Mouse (Mus musculus) adrenal gland, adult 18-20 months (tissue): ENCODE results near the gene Tdrd6. TPM values are rescaled to one million over a fixed set of nuclear protein-coding genes. Genes with fewer than 3 reads are reported as not detected.
A peak's percentile ranks its signal among the peaks of the same experiment; 100 is the strongest.

ENCODE experiments used
- DNase-seq, 2 experiments: peaks; one replicate each; pipeline ENCODE4 v3.0.0; 2021 to 2022; ENCODE audit warnings: low spot score in 2 of 2
- total RNA-seq, 2 experiments: library from RNA; stranded (reverse); gene quantifications; 1 replicate in 1 of 2; 2 replicates in 1 of 2; pipeline ENCODE4 v1.2.3; 2021

Tdrd6 gene
- total RNA-seq, 2 experiments from 2014 or later: not detected

DNA sequence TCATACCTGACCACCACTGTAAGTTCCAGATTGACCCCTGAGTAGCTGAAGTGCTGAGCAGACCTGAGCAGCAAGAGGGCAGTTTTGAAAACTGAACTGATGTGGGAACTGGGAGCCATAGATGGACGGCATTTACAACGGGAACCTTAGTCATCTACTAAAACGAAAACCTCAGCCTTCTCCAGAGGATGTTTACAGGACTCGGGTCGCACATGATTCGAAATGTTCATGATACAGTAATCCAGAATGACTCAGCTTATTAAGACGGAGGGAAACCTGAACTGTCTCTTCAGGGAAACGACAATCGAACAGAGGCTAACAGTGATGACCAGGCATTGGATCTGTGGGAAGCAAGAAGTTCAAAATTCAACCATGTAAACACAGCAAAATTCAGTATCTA, 10.9 kb downstream of the Tdrd6 start:
- no peak for DNase-seq

DNA sequence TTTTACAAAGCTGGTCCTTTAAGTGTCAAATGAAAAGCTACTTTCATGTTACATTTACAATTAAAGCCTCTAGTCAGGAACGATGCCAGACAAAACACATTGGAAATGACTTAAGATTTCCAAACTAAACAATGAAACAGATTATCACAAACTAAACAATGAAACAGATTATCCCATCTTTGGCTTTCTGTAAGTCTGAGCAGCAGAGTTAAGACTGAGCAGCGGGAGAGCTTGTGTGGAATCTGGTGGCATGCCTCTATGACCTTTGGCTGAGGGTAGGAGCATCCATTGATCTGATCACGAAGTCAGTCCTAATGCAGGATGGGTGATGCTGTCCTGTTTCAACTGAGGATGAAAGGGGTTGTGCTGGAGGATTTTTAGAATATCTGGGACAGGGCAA, 17.9 kb downstream of the Tdrd6 start:
- DNase-seq: no peak

DNA sequence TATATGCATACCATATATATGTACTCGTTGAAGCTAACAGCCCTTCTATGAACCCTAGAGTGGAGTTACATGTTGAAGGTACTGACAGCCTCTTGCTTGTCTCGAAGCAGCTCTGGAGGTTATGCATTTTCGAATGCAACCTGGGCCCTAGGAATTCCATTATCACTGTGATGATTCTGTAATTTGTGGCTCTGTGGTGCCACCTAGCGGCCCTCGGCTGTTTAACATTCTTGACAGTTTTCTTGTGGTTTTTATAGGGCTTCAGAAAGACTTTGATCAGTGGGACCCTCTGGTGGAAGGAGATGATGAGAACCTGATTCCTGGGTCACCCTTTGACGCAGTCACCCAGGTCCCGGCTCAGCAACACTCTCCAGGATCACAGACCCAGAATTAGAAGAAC, 18.5 kb downstream of the Tdrd6 start:
- DNase-seq: peak; percentile 16 to 44

DNA sequence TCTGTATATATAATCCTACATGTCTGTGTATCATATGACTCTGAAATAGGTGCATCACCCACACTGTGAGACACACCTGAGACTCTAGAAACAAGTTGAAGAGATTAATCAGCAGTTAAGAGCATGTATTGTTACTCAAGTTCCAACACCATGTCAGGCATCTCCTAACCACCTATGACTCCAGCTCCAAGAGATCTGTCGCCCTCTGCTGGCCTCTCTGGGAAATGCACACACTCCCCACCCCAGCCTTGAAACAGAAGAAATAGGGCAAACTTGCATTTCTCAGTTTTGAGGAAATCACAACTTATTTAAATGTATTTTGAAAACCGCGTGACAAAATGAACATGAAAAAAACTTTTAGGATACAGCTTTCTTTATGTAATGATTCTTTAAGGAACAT, 23.4 kb downstream of the Tdrd6 start:
- DNase-seq: peak; percentile 70 to 75

DNA sequence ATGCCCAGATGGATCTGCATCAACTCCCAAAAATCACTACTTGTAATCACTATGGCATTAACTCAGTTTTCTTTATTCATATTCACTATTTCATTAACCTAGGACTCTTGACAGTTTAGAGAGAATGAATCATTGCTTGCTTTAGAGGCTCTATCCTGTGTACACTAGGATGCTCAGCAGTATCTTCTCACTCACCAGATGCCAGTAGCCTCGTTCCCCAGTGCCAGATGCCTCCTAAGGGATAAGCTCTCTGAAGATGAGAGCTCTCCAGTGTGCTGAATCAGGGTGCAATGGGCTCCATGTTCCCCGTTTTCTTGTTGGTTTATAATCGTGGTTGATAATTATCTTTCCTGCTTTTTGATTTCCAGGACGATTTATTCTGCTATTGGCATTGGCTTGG, 31.4 kb downstream of the Tdrd6 start:
- DNase-seq: no peak

DNA sequence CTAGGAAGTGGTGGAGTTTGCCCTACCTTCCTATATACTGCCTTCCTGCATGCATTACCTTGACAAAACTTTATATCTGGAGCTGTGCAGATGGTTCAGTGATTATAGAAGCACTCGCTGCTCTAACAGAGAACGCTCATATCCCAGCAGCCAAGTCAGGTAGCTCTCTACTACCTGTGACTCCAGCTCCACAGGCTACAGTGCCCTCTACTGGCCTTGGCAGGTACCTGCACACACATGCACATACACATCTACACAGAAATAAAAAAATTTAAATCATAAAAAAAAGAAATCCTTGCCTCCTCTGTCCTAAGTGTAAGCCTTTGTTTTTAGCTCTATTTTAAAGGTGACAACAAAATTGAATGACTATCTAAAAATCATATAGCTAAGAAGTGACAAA, 32.4 kb downstream of the Tdrd6 start:
- DNase-seq: no peak

DNA sequence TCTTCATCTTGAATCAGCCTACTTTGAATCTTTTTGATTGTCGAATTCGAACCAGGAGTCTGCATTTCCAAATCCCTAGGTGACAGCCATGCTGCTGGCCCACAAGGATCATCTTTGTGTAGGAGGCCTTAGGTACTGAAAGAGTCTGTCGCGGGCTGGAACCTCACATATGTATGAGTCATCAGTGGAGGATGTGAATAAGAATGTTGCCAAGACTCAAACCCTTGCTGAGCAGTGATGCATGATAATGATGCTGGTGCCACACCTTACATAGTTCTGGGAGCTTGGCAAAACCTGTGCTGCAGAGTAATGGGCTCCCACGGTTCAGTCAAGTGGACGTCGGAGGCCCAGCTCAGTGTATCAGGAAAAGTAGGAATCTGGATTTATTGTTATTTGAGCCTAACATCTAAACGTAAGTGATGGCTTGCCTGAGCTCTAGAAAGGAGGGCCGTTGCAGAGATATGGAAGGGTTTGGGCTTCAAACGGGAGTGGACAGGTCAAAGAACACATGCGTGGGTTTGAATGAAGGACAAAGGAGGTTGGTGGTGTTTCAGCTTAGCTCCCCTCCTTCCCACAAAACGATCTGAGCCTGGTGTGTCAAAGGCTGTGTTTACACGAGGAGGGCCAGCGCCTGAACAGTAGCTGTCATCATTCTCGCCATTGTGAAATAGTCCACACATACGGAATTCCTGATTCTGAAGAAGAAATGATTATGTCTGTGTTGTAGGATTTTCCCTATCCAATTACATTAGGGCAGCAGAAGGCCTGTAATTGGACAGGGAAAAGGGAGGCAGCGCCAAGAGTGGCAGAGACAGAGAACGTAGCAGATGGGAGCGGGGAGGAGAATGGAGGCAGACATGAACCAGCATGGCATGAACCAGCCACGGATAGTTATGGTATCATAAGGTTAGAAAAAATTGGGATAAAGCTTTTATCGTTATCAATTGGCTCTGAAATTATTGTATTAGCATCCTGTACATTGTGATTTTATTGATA, 37.5 kb downstream of the Tdrd6 start:
- DNase-seq: no peak

DNA sequence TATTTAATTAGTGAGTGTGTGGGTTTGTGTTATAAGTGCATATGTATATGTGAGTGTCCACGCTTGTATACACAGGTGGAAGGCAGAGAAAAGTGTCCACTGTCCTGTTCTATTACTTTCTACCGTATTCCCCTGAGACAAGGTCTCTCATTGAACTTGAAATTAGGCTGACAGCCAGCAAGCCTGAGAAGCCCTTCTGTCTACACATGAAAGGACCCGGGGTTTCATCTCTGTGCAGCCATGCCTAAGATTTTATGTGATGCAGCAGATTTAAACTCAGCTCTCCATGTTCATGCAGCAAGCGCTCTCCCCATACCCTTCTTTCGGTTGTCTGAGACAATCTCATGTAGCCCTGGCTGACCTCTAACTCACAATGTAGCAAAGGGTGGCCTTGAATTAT, 39.6 kb downstream of the Tdrd6 start:
- DNase-seq: no peak

DNA sequence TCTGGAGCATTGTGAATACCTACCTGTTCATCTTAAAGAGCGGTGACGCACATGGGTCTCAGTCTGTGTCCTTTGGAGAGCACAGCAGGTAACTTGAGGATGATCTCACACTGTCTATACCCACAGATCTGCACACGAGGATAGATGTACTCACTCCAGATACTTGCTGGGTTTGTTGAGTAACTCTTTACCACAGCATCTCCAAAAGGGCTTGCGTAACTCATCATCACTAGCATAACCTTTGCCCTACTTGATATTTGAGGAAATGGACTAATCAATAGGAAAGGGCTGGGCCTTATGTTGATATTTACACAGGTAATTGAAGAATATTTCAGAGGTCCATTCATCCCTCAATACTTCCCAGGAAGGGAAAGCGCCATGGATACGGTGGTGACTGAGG, 40.3 kb downstream of the Tdrd6 start:
- DNase-seq: no peak

DNA sequence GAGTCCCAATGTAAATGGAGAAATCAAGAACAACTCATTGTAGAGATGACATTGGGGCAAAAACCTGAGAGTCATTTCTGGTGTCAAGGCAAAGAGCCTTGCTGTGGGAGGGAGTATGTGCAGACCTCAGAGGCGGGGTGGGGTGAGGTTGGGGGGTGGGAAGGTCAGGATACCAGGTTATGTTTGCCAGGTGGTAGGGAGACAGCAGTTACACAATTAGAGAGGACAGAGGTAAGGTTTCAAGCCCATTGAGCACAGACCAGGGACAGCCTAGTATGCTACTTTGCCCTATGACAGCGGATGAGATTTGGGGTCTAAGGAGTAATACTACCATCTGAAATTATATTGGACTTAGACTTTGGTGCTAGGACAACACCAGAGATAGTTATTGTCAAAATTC, 42.8 kb downstream of the Tdrd6 start:
- DNase-seq: no peak

DNA sequence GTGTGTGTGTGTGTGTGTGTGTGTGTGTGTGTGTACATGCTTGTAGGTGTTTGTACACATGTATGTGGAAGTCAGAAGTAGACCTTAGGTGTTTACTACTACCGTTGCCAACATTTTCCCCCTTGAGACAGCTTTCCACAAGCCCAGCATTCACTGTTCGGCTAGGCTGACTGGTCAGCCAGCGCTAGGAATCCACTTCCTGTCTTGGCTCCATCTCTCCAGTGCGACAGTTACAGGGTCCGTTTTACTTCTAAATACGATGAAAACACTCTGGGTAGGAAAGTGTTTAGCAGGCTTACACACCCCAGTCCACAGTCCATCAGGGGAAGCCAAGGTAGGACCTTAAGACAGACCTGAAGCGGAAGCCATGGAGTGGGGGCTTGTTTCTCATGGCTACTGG, 45.3 kb downstream of the Tdrd6 start:
- DNase-seq: no peak

DNA sequence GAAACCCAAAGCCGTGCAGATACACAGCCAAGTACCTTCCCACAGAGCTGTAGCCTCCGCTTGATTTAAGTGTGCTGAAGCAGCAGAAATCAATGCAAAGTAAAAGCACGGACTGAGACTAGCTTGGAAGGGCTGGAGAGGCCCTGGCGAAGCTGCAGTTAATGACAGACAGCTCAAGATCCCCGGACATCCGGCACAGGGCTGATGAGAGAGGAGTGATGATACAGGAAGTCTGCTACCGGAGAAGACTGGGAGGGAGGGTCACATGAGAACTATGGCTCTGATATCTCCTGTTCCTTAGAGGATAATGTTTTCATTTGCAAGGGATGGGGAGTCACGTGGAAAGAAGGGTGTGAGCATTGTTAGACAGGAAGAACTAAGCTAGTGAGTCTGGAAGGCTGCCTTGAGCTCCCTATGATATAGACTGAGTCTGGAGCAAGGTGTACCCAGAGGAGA, 49.1 kb downstream of the Tdrd6 start:
- peak in 1 of 2 experiments; percentile 20 for DNase-seq

DNA sequence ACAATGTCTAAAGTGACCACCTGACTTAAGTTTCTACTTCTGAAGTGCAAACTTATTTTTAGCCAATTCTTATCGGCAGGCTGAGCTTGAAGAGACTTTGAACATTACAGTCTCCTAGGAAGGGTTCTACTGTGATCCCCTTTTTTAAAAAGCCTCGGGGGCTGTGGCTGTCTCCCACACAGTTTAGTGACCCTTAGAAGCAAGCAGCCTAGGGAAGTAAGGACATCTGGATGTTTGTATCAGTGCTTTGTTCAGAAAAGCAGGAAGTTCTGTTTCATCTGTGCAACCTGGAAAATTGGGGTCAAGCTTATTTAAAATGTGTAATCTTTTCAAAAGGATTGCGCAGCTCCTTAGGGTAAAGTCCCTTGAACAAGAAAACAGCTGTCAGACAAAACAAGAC, 49.6 kb downstream of the Tdrd6 start:
- DNase-seq: no peak

DNA sequence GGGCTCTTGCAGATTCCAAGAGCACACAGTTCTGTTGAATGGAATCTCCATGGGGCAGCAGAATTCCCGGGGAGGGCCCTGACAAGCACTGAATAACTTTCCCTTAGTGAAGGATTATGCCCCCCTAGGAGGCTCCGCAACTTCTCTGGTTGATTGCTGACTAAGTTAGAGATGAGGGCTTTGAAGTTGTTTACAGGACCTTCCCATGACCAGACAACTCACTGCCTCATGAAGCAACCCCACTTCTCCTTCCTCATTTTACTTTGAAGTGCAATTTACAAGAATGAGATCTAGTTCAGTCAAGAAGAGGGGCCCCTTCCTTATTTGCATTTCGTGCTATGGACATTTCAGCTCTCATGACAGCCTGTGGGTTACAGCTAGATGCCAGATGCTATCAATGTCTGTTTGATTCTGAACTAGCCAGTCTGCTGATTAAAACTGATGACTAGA, 56.5 kb downstream of the Tdrd6 start:
- DNase-seq: no peak

DNA sequence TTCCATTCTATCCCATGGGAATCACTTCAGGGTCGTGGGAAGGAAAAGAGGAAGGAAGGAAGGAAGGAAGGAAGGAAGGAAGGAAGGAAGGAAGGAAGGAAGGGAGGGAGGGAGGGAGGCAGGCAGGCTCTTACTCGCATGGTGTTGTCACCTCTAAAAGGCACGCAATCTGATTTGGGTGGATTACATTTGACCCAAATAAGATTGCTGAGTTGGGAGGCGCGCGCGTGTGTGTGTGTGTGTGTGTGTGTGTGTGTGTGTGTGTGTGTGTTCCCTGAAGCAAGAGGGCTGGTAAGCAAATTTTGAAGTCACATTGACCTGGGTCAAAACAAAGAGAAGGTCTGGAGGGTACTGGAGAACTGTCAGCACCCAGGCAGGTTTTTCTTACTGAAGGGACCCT, 60.8 kb downstream of the Tdrd6 start:
- DNase-seq: no peak

DNA sequence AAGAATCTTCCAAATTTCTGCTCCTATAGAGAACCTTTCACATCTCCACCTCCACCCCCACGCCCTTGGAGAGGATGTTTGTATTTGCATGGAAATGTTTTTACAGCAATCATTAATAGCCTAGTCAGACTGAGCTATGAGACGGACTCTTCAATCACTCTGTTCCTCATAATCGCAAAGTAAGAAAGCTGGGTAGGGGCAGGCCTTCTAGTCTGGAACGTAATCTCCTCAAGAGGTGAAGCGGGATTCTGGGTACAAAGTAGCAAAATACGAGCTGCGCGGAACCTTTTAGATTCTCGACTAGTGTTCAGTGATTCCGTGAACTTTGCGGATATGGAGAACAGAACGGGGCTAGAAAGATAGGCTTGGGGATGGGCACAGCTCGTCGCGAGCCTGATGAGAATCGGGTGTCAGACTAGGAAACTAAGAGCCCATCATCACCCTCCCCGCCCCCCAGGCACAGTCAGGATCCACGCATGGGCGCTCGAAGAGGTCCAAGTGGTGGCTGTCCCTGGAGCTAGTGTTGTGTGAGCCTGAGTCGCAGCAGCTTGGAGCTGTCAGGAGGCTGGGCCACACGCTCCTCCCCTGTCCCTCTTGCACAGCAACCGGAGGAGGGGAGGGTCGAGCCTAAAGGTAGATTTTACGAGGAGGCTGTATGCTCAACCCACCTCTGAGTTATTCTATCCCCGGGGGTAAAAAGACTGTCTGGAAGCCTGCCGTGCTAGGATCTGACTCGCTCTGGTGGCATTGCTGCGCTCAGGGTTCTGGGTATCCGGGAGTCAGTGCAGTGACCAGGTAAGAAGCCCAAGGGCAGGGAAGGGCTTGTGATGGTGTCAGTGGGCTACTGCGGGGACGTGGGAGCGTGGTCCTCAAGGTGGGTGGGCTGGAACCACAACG, 61.9 kb downstream of the Tdrd6 start, which contains the start of gene Pla2g7:
Pla2g7 (plus strand) TSS at position 107 of the 897 bp plus-strand sequence.
- peak; percentile 7 to 27 for DNase-seq

DNA sequence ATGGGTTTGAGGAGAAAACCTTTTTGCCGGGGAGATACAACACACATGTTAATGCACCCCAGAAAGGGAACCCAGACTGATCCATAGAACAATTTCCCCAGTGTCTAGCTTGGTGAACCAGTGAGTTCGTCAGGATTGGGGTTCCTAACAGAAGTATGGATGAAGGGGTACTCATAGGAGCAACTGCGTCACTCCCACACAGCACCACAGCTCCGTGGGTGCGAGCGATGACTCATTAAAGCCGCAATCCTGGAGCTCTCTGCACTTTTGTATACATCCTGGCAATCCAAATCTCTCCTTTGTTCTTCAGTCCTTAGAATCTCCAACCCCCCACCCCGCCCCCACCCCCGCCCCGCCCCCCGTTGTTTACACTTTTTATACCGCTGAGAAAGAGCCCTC, 62.5 kb downstream of the Tdrd6 start:
- DNase-seq: no peak
